Mouse (Mus musculus): ENCODE results near the gene Gm10600. TPM values are rescaled to one million over a fixed set of nuclear protein-coding genes. Genes with fewer than 3 reads are reported as not detected.
"Not testable (repeated sequence)": the region's sequence is repeated elsewhere in the genome, so short reads cannot be mapped to it uniquely, and the experiment has no call there.

The Gm10600 gene
- 1 to 10 TPM in 1 of 2 experiments, under 1 TPM in 1; 0.89 to 2.3 TPM for total RNA-seq (2021)
- long read RNA-seq, experiment 1 = 0 reads
- long read RNA-seq, experiment 2 = 0 reads

DNA sequence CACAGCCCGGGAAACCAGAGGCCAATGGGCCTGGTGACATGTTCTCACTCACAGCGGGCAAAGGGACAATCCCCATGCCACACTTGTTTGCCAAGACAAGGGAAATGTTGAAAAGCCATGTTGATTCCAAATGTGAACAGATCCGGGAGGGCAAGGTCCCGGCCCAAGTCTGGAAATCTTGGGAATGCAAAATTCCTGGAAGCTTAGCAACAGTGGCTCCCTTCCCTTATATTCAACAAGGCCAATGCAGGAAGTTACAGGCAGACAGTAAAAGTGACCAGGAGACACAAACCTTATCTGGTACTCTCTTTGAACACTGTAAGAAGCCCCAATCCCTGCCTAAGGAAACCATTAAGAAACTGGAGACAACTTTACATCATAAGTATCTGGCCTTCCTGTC lies at the start of gene Gm10600:
Gene Gm10600 (plus strand): TSS at position 301 of the 400 bp plus-strand sequence.
- intact Hi-C loops (cut with DNase I); H3K4me3 ChIP-seq; H3K27ac ChIP-seq; DNase-seq: not testable (repeated sequence)

DNA sequence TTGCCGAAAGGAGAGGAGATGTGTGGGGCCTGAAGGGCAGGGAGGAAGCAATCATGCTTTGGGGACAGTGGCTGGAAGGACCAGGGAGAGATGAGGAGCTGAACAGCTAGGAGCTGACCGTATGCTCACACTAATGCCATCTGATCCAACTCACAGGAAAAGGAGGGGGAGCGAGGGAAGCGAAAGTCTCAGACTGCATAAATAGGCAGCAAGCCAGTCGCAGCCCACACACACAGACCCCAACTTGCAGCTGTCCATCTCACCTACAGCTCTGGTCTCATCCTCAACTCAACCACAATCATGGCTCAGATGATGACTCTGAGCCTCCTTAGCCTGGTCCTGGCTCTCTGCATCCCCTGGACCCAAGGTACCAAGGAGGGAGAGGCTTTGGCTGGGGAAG lies 15.0 kb downstream of the Gm10600 start, which contains the start of gene Ccl21b:
Gene Ccl21b (plus strand): TSS at position 301 of the 400 bp plus-strand sequence.
- H3K4me3 ChIP-seq; H3K27ac ChIP-seq; DNase-seq; intact Hi-C loops (cut with DNase I): not testable (repeated sequence)

Other genes with a start within 250 kb of the Gm10600 start
- not detected for gene Gm21093, start 205.9 kb upstream of the Gm10600 start, total RNA-seq (2021)
- gene Gm3893, start 149.4 kb upstream of the Gm10600 start, total RNA-seq (2021) = not detected
- 10 to 100 TPM; 10.7 to 11.2 TPM for gene Gm13304, start 125.8 kb upstream of the Gm10600 start, total RNA-seq (2021)
- gene Gm13306, start 87.2 kb upstream of the Gm10600 start, total RNA-seq (2021) = not detected
- 1 to 10 TPM in 1 of 2 experiments, not detected in 1; 2.6 TPM for gene Gm13305, start 72.0 kb upstream of the Gm10600 start, total RNA-seq (2021)
- gene Ccl21b, start 15.1 kb downstream of the Gm10600 start, total RNA-seq (2021) = not detected
- gene Gm21953, start 53.6 kb downstream of the Gm10600 start, total RNA-seq (2021) = not detected
- gene Fam205a3, start 77.7 kb downstream of the Gm10600 start, total RNA-seq (2021) = not detected
- gene Gm21586, start 198.7 kb downstream of the Gm10600 start, total RNA-seq (2021) = not detected
- gene Gm2163, start 226.1 kb downstream of the Gm10600 start, total RNA-seq (2021) = under 1 TPM in 1 of 2 experiments, not detected in 1; 0.08 TPM

Data from gastrocnemius, adult 2 months (tissue).